Mouse (Mus musculus) myocyte (in vitro differentiated cells): ENCODE data around the gene Efnb2.

Experiments
- CEBPB ChIP-seq: IDR thresholded peaks from 2 replicates; pipeline ENCODE4 v1.6.1; 2011; ENCODE audit warnings: mild to moderate bottlenecking, moderate library complexity; ENCODE audit not compliant: poor library complexity, insufficient read depth, severe bottlenecking
- E2F4 ChIP-seq: IDR thresholded peaks from one replicate; pipeline ENCODE4 v1.6.1; 2011; ENCODE audit warnings: mild to moderate bottlenecking, control low read depth, moderate library complexity; ENCODE audit not compliant: insufficient read depth
- MAX ChIP-seq: IDR thresholded peaks from one replicate; pipeline ENCODE4 v1.6.1; 2011; ENCODE audit warnings: low read depth, mild to moderate bottlenecking, control low read depth
- MYOD1 ChIP-seq, 3 experiments: IDR thresholded peaks; one replicate each; pipeline ENCODE4 v1.6.1; 2011; ENCODE audit warnings: control low read depth in 2 of 3, low read depth in 2 of 3, mild to moderate bottlenecking in 2 of 3, moderate library complexity in 1 of 3; ENCODE audit not compliant: insufficient read length in 2 of 3, control insufficient read depth in 1 of 3
- MYOG ChIP-seq, 3 experiments: IDR thresholded peaks; one replicate each; pipeline ENCODE4 v1.6.1; 2011; ENCODE audit warnings: control low read depth in 2 of 3, low read depth in 2 of 3, mild to moderate bottlenecking in 2 of 3; ENCODE audit not compliant: insufficient read length in 2 of 3, control insufficient read depth in 1 of 3, insufficient read depth in 1 of 3
- POLR2A ChIP-seq: IDR thresholded peaks from one replicate; pipeline ENCODE4 v1.6.1; 2011; ENCODE audit warnings: low read depth, mild to moderate bottlenecking, control low read depth, moderate library complexity; ENCODE audit not compliant: insufficient read length
- REST ChIP-seq: IDR thresholded peaks from one replicate; pipeline ENCODE4 v1.6.1; 2011; ENCODE audit warnings: mild to moderate bottlenecking, control low read depth, moderate library complexity; ENCODE audit not compliant: insufficient read depth, insufficient read length
- SRF ChIP-seq: IDR thresholded peaks from one replicate; pipeline ENCODE4 v1.6.1; 2011; ENCODE audit warnings: low read depth; ENCODE audit not compliant: control insufficient read depth, insufficient read length
- TCF12 ChIP-seq: IDR thresholded peaks from one replicate; pipeline ENCODE4 v1.6.1; 2011; ENCODE audit warnings: mild to moderate bottlenecking, control low read depth; ENCODE audit not compliant: poor library complexity, insufficient read depth, severe bottlenecking
- USF1 ChIP-seq: IDR thresholded peaks from one replicate; pipeline ENCODE4 v1.6.1; 2011; ENCODE audit warnings: low read depth, mild to moderate bottlenecking, control low read depth, moderate library complexity

DNA sequence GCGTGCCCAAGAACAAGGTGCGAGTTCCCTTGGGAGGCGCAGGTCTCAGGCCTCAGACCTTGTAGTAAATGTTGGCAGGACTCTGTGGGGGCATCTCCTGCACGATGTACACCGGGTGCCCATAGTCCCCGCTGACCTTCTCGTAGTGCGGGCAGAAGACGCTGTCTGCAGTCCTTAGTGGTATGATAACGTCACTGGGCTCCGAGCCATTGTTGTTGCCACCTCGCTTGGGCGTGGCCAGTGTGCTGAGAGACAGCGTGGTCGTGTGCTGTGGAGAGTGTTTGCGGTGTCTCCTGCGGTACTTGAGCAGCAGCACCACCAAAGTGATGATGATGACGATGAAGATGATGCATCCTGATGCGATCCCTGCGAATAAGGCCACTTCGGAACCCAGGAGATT lies 40.5 kb downstream of the Efnb2 start:
- TF ChIP-seq MAX: no peak
- TF ChIP-seq POLR2A: no peak
- no peak for TF ChIP-seq TCF12
- TF ChIP-seq MYOD1 (IDR thresholded peaks at IDR 0.05; ENCODE audit: control insufficient read depth in 1 of 3, insufficient read length in 2 of 3, low read depth in 2 of 3): no peak
- no peak for TF ChIP-seq USF1
- no peak for TF ChIP-seq REST
- TF ChIP-seq CEBPB: no peak
- no peak for TF ChIP-seq SRF
- no peak for TF ChIP-seq E2F4
- no peak for TF ChIP-seq MYOG (IDR thresholded peaks at IDR 0.05; ENCODE audit: control insufficient read depth in 1 of 3, insufficient read depth in 1 of 3, insufficient read length in 2 of 3, low read depth in 2 of 3)
